Comparison of ENCODE assay signal across 25 mouse cellular contexts in the genomic region with DNA sequence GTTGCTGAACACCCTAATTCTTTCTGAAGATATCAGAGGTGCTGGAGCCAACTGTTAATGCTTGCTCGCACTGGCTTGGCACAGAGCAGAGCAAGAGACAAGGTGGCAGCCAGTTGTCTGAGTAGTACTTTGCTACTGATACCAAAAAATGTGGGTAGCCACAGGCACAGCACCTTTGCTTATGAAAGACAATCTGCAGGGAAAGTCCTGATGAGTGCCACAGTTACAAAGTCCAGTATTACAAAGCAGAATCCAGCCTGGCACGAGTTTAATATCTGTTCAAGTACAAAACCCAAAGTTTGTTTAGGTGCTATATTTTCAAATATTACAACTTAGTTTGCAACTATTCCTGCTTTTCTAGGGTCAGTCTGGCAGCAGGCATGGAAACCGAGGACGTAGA.
"Had no signal": no experiment of that assay in that cellular context is flagged by ENCODE, and none has a peak within 500 bp of the region (broad histone marks: within the 10 kb centered on the region; RNA-seq: fewer than 3 reads in every experiment).

No protein-coding gene starts in this region.

- H3K9ac ChIP-seq: heart, embryonic 12.5 days; hindbrain, embryonic 12.5 days; hindbrain, embryonic 14.5 days; intestine, embryonic 15.5 days; limb, embryonic 12.5 days; liver, embryonic 13.5 days; liver, embryonic 15.5 days; liver, postnatal 0 days had no signal

- ATAC-seq: hindbrain, embryonic 16.5 days; inflammation-experienced regulatory T-cells, adult 6 months; intestine, embryonic 15.5 days; intestine, postnatal 0 days; liver, postnatal 0 days had no signal

- H3K27ac ChIP-seq: gastrocnemius, adult 2 months; heart, adult 2 months; heart, embryonic 10.5 days; hindbrain, embryonic 10.5 days; hindbrain, embryonic 12.5 days; hindbrain, embryonic 14.5 days; intestine, embryonic 15.5 days; kidney, postnatal 0 days; layer of hippocampus, adult 2 months; left cerebral cortex, adult 2 months; limb, embryonic 10.5 days; limb, embryonic 12.5 days; liver, embryonic 13.5 days; liver, embryonic 15.5 days had no signal

- H3K27me3 ChIP-seq: heart, embryonic 12.5 days; hindbrain, embryonic 12.5 days; intestine, embryonic 15.5 days; limb, embryonic 12.5 days; liver, embryonic 13.5 days; liver, embryonic 15.5 days had no signal

- H3K4me3 ChIP-seq: gastrocnemius, adult 2 months; heart, adult 2 months; heart, embryonic 10.5 days; heart, embryonic 12.5 days; hindbrain, embryonic 10.5 days; hindbrain, embryonic 12.5 days; intestine, embryonic 15.5 days; layer of hippocampus, adult 2 months; left cerebral cortex, adult 2 months; limb, embryonic 10.5 days; limb, embryonic 12.5 days; liver, embryonic 13.5 days; liver, embryonic 15.5 days had no signal

- H3K4me2 ChIP-seq: heart, embryonic 12.5 days; hindbrain, embryonic 12.5 days; hindbrain, embryonic 14.5 days; intestine, embryonic 15.5 days; limb, embryonic 12.5 days; liver, embryonic 13.5 days; liver, embryonic 15.5 days had no signal

- H3K4me1 ChIP-seq: heart, embryonic 10.5 days; heart, embryonic 12.5 days; hindbrain, embryonic 10.5 days; hindbrain, embryonic 12.5 days; intestine, embryonic 15.5 days; limb, embryonic 10.5 days; limb, embryonic 12.5 days; liver, embryonic 13.5 days; liver, embryonic 15.5 days had no signal

- DNase-seq: gastrocnemius, adult 2 months; gastrocnemius, postnatal 10 days; gastrocnemius, postnatal 25 days; heart, adult 2 months; heart, postnatal 10 days; heart, postnatal 4 days; kidney, adult 18-20 months; liver; liver, embryonic 13.5 days; liver, postnatal 0 days had no signal

- H3K9me3 ChIP-seq: heart, embryonic 10.5 days; heart, embryonic 12.5 days; hindbrain, embryonic 10.5 days; hindbrain, embryonic 12.5 days; intestine, embryonic 15.5 days; limb, embryonic 10.5 days; limb, embryonic 12.5 days; liver, embryonic 13.5 days; liver, embryonic 15.5 days had no signal
